Mouse (Mus musculus) kidney, embryonic 14.5 days (tissue): ENCODE measurements around the gene Slc25a19. TPM values are rescaled to one million over a fixed set of nuclear protein-coding genes. Genes with fewer than 3 reads are reported as not detected.
A peak's percentile ranks its signal among the peaks of the same experiment; 100 is the strongest.

Experiments used
- ATAC-seq: fragments of 200-750 bp; cut with Nextera tagmentation; 2 replicates; pipeline ENCODE4 v1.8.0; 2017; ENCODE audit warnings: moderate number of reproducible peaks, mild to moderate bottlenecking, moderate TSS enrichment, moderate library complexity; ENCODE audit not compliant: low FRiP score, low TSS enrichment
- H3K27ac ChIP-seq: fragments of 300-500 bp; sonication (generic); 2 replicates; pipeline ENCODE4 v1.5.1; 2014; ENCODE audit warnings: low read depth, mild to moderate bottlenecking, low read length, moderate library complexity, mixed read lengths
- H3K27me3 ChIP-seq: fragments of 300-500 bp; sonication (generic); 2 replicates; pipeline ENCODE4 v1.6.1; 2014; ENCODE audit warnings: mild to moderate bottlenecking, low read length; ENCODE audit not compliant: control insufficient read depth, insufficient read depth
- H3K36me3 ChIP-seq: fragments of 300-500 bp; sonication (generic); 2 replicates; pipeline ENCODE4 v1.6.1; 2014; ENCODE audit warnings: low read length, mixed read lengths; ENCODE audit not compliant: control insufficient read depth, insufficient read depth
- H3K4me1 ChIP-seq: fragments of 300-500 bp; sonication (generic); 2 replicates; pipeline ENCODE4 v1.6.1; 2014; ENCODE audit warnings: low read length, mixed read lengths; ENCODE audit not compliant: control insufficient read depth, insufficient read depth
- H3K4me2 ChIP-seq: fragments of 300-500 bp; sonication (generic); replicated peaks from 2 replicates; pipeline ENCODE4 v1.6.1; 2014; ENCODE audit warnings: low read depth, mild to moderate bottlenecking, low read length
- H3K4me3 ChIP-seq: fragments of 300-500 bp; sonication (generic); 2 replicates; pipeline ENCODE4 v1.5.1; 2014; ENCODE audit warnings: mild to moderate bottlenecking, low read length
- H3K9ac ChIP-seq: fragments of 300-500 bp; sonication (generic); 2 replicates; pipeline ENCODE4 v1.6.1; 2014; ENCODE audit warnings: low read depth, mild to moderate bottlenecking, low read length, moderate library complexity
- H3K9me3 ChIP-seq: fragments of 300-500 bp; sonication (generic); 2 replicates; pipeline ENCODE4 v1.6.1; 2016; ENCODE audit warnings: low read length; ENCODE audit not compliant: control insufficient read depth
- WGBS: fragments of 180-500 bp; shearing (Covaris S2); extraction: QIAGEN DNeasy Blood & Tissue Kit; methylation state at CpG from one replicate; pipeline ENCODE4 v1.1.7; 2014; 5-methylcytosine and 5-hydroxymethylcytosine counted together
- polyA plus RNA-seq: library from polyadenylated mRNA; unstranded; fragments of >200 nt; fragmentation: Nextera tagmentation; extraction: Ambion mirVana; gene quantifications from 2 replicates; pipeline ENCODE4 v1.2.1, GENCODE M21; 2014

Slc25a19 gene
- polyA plus RNA-seq, 1 experiment from 2014 or later: 40.8 TPM

DNA sequence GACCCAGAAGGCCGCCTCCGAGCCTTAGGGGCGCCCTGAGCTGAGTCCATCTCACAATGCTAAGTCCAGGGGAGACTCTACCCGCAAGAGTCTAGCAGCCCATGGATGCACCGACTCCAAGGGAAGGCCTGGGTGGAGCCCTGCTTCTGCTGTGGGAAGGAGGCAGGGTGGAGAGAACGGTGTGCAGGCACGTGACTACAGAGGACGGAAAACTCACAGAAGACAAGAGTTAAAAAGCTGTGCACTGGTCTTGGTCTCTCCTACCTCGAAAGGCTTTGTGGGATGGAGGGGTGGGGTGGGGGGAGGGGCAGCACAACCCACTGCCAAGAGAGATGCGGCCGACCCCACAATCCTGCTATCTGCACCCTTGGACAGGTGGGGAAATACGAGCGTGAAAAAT, 16.2 kb upstream of the Slc25a19 start:
- no peak overlapping the region for H3K4me2 ChIP-seq
- H3K27me3 ChIP-seq: no peaks in the 10 kb centered on the region
- H3K27ac ChIP-seq: no peak overlapping the region
- ATAC-seq: no peak
- no peak overlapping the region for H3K4me3 ChIP-seq
- WGBS: 92% methylated on average over 13 of the region's 13 CpGs
- peaks cover 24% of the 10 kb centered on the region; the same call in 1 of the 2 replicates for H3K36me3 ChIP-seq
- H3K4me1 ChIP-seq: no peaks in the 10 kb centered on the region
- no peak overlapping the region for H3K9ac ChIP-seq
- no peaks in the 10 kb centered on the region for H3K9me3 ChIP-seq

DNA sequence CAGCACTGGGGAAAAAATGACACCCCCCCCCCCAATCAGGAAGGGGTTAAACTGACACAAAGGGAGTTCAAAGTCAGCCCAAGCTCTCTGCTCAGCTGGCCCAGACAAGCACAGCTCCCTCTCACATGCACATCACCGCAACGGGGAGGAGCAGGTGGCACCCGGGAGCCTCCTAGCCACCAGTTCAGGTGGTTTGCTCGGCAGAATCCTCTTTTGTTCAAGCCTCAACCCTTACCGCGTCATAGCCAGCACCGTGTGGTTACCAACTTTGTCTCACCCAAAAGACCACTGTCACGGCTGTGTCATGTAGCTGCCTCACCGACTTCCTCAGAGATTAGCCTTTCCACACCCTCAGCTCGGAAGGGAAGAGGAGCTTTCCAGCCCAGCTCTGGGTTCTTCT, 15.2 kb upstream of the Slc25a19 start:
- H3K4me3 ChIP-seq: no peak overlapping the region
- no peaks in the 10 kb centered on the region for H3K4me1 ChIP-seq
- no peak overlapping the region for H3K27ac ChIP-seq
- H3K4me2 ChIP-seq: no peak overlapping the region
- no peak for ATAC-seq
- H3K9ac ChIP-seq: no peak overlapping the region
- WGBS: 80% methylated on average over 10 of the region's 10 CpGs
- no peaks in the 10 kb centered on the region for H3K27me3 ChIP-seq
- H3K9me3 ChIP-seq: no peaks in the 10 kb centered on the region
- H3K36me3 ChIP-seq: peaks cover 16% of the 10 kb centered on the region; the same call in 1 of the 2 replicates

GRCm38 (mm10) chr11:115642705-115643104, 14.6 kb upstream of the Slc25a19 start:
- ATAC-seq: no peak
- Histone ChIP-seq H3K36me3 (peaks cover 16% of the 10 kb centered on the region; the same call in 1 of the 2 replicates), H3K9ac (no peak overlapping the region), H3K27ac (no peak overlapping the region), H3K9me3 (no peaks in the 10 kb centered on the region), H3K4me3 (no peak overlapping the region), H3K4me1 (no peaks in the 10 kb centered on the region), H3K4me2 (no peak overlapping the region), H3K27me3 (no peaks in the 10 kb centered on the region)
- 94% methylated on average over 2 of the region's 2 CpGs for WGBS

DNA sequence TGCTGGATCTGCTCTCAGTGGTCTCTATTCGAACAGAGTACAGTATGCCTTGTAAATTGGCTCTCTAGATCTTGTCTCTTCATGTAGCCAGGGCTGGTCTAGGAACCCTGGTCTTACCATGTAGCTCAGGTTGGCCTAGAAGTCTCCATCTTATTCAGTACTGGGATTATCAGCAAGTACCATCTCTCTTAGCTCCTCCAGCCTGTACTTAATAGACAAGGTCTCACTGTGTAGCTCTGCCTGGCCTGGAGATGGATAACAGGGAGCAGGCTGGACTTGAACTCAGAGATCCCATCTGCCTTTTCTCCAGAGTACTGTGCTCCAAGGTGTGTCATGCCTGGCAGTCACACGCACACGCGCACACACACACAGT, 13.6 kb upstream of the Slc25a19 start:
- ATAC-seq: no peak
- Histone ChIP-seq H3K27me3 (no peaks in the 10 kb centered on the region), H3K36me3 (peaks cover 16% of the 10 kb centered on the region; the same call in 1 of the 2 replicates), H3K9me3 (no peaks in the 10 kb centered on the region), H3K4me3 (no peak overlapping the region), H3K4me2 (no peak overlapping the region), H3K4me1 (no peaks in the 10 kb centered on the region), H3K9ac (no peak overlapping the region), H3K27ac (no peak overlapping the region)
- WGBS: 87% methylated on average over 4 of the region's 4 CpGs

- no peak overlapping the region for H3K4me3 ChIP-seq
- H3K4me2 ChIP-seq: no peak overlapping the region
- H3K27me3 ChIP-seq: no peaks in the 10 kb centered on the region
- no peak overlapping the region for H3K27ac ChIP-seq
- H3K36me3 ChIP-seq: peaks cover 12% of the 10 kb centered on the region; the same call in 1 of the 2 replicates
- no peaks in the 10 kb centered on the region for H3K4me1 ChIP-seq
- ATAC-seq: no peak
- WGBS: 52% methylated on average over 14 of the region's 14 CpGs
- no peak overlapping the region for H3K9ac ChIP-seq
- no peaks in the 10 kb centered on the region for H3K9me3 ChIP-seq
Observed at GRCm38 (mm10) chr11:115640978-115641663, 13.0 kb upstream of the Slc25a19 start.

DNA sequence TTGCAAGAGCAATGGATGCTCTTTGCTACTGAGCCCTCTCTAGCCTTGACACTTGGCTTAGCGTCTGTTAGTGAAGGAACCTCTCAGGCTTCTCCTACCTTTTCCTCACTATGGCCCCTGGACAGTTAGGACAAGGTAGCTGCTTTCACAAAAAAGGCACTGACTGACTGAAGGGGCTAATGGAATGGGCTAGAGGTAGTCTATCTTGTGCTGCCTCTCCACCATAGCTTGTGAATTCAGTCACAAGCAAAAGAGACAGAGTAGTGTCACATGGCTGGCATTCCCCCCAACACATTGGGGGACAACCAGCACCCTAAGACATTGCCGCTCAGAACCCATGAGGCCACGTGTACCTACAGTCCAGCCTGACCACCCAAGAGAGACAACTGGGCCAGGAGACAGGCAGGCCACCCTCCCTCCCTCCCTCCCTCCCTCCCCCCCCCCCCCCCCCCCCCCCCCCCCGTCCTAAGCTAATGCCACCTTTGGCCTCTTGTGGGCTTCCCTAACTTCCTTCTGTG, 12.3 kb upstream of the Slc25a19 start:
- Histone ChIP-seq H3K27me3 (no peaks in the 10 kb centered on the region), H3K36me3 (peaks cover 10% of the 10 kb centered on the region; the same call in 1 of the 2 replicates), H3K9ac (no peak overlapping the region), H3K4me1 (no peaks in the 10 kb centered on the region), H3K9me3 (no peaks in the 10 kb centered on the region), H3K4me3 (no peak overlapping the region), H3K4me2 (no peak overlapping the region), H3K27ac (no peak overlapping the region)
- 85% methylated on average over 3 of the region's 4 CpGs for WGBS
- ATAC-seq: no peak

- Histone ChIP-seq H3K27me3 (no peaks in the 10 kb centered on the region), H3K36me3 (peaks cover 5% of the 10 kb centered on the region; the same call in 1 of the 2 replicates), H3K4me3 (no peak overlapping the region), H3K9ac (no peak overlapping the region), H3K4me2 (no peak overlapping the region), H3K9me3 (no peaks in the 10 kb centered on the region), H3K27ac (peak overlapping the region; percentile 38; the same call in 1 of the 2 replicates), H3K4me1 (no peaks in the 10 kb centered on the region)
- ATAC-seq: no peak
- 70% methylated on average over 4 of the region's 4 CpGs for WGBS
Observed at GRCm38 (mm10) chr11:115639540-115639939, 11.4 kb upstream of the Slc25a19 start.

GRCm38 (mm10) chr11:115638498-115639409, 10.7 kb upstream of the Slc25a19 start:
- peak overlapping the region; percentile 38; the same call in 1 of the 2 replicates for H3K27ac ChIP-seq
- no peaks in the 10 kb centered on the region for H3K9me3 ChIP-seq
- H3K4me1 ChIP-seq: no peaks in the 10 kb centered on the region
- no peaks in the 10 kb centered on the region for H3K27me3 ChIP-seq
- H3K36me3 ChIP-seq: no peaks in the 10 kb centered on the region
- no peak; the same call in 1 of the 2 replicates for ATAC-seq
- WGBS: 61% methylated on average over 5 of the region's 5 CpGs
- no peak overlapping the region for H3K9ac ChIP-seq
- H3K4me3 ChIP-seq: no peak overlapping the region
- H3K4me2 ChIP-seq: no peak overlapping the region
